Mouse (Mus musculus): ENCODE data around the gene Cacnb2. TPM values are rescaled to one million over a fixed set of nuclear protein-coding genes. Genes with fewer than 3 reads are reported as not detected.

Cacnb2 gene
- polyA plus RNA-seq, 1 experiment from 2014 or later = 3.3 TPM

Other genes with a start within 250 kb of the Cacnb2 start
- gene Slc39a12, start 214.8 kb upstream of the Cacnb2 start, polyA plus RNA-seq (2015; fragmentation: Nextera tagmentation; extraction: Ambion mirVana) = 0.13 and 0.14 TPM in 2 replicates

Measured in stomach, embryonic 16.5 days (tissue).